Mouse (Mus musculus): ENCODE results near the gene Olfr68.
"Not testable (repeated sequence)": the region's sequence is repeated elsewhere in the genome, so short reads cannot be mapped to it uniquely, and the experiment has no call there.

Gene Olfr68

DNA sequence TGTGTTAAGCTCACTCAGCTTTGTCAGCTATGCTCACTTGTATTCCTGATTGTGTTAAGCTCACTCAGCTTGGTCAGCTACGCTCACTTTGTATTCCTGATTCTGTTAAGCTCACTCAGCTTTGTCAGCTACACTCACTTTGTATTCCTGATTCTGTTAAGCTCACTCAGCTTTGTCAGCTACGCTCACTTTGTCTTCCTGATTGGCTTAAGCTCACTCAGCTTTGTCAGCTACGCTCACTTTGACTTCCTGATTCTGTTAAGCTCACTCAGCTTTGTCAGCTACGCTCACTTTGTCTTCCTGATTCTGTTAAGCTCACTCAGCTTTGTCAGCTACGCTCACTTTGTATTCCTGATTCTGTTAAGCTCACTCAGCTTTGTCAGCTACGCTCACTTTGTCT lies 17.3 kb downstream of the Olfr68 start:
- not testable (repeated sequence) for DNase-seq

DNA sequence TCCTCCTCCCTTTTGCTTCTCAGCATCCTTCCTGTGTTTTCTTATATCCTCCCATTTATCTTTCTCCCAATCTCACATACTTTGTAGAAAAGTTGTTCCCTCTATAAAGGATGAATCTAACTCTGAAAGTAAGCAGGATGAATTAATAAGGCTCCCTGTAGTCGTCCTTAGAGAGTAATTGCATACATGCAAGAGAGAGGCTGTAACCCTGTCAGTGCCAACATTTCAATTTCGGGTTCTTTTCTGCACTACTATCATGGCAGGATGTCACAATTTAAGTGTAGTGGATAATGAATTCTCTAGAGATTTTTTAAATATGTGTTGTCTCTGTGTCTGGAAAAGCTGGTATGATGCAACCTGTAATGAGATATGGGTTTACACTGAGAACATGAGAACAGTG lies 22.3 kb downstream of the Olfr68 start, which contains the start of gene Olfr630:
TSS of gene Olfr630 (minus strand) at position 101 of the 400 bp plus-strand sequence.
- no peak for DNase-seq

- DNase-seq: no peak
These were observed 34.7 kb downstream of the Olfr68 start, which contains the start of gene Olfr629 for GRCm38 (mm10) chr7:103744843-103745242. Gene Olfr629 (minus strand): TSS chr7:103744943.

GRCm38 (mm10) chr7:103730074-103730473 lies 49.4 kb downstream of the Olfr68 start, which contains the start of gene Olfr628:
Gene Olfr628 (plus strand): TSS chr7:103730374.
- DNase-seq: no peak
